Mouse (Mus musculus) limb, embryonic 15.5 days (tissue): ENCODE results near the gene Rnf183. TPM values are rescaled to one million over a fixed set of nuclear protein-coding genes. Genes with fewer than 3 reads are reported as not detected.

Experiments
- ATAC-seq: fragments of 200-750 bp; cut with Nextera tagmentation; 2 replicates; pipeline ENCODE4 v1.8.0; 2017; ENCODE audit warnings: low read depth, moderate TSS enrichment; ENCODE audit not compliant: insufficient number of reproducible peaks, low FRiP score, low TSS enrichment
- H3K27ac ChIP-seq: fragments of 300-500 bp; sonication (generic); 2 replicates; pipeline ENCODE4 v1.5.1; 2015; ENCODE audit warnings: moderate library complexity, mild to moderate bottlenecking, inconsistent platforms
- H3K27me3 ChIP-seq: fragments of 300-500 bp; sonication (generic); 2 replicates; pipeline ENCODE4 v1.6.1; 2015; ENCODE audit warnings: inconsistent platforms
- H3K36me3 ChIP-seq: fragments of 300-500 bp; sonication (generic); 2 replicates; pipeline ENCODE4 v1.6.1; 2015; ENCODE audit warnings: inconsistent platforms
- H3K4me1 ChIP-seq: fragments of 300-500 bp; sonication (generic); 2 replicates; pipeline ENCODE4 v1.6.1; 2015; ENCODE audit warnings: inconsistent platforms
- H3K4me2 ChIP-seq: fragments of 300-500 bp; sonication (generic); 2 replicates; pipeline ENCODE4 v1.6.1; 2015; ENCODE audit warnings: mild to moderate bottlenecking, inconsistent platforms
- H3K4me3 ChIP-seq: fragments of 300-500 bp; sonication (generic); 2 replicates; pipeline ENCODE4 v1.5.1; 2015; ENCODE audit warnings: mild to moderate bottlenecking, inconsistent platforms
- H3K9ac ChIP-seq: fragments of 300-500 bp; sonication (generic); 2 replicates; pipeline ENCODE4 v1.6.1; 2015; ENCODE audit warnings: inconsistent platforms
- H3K9me3 ChIP-seq: fragments of 300-500 bp; sonication (generic); 2 replicates; pipeline ENCODE4 v1.6.1; 2016; ENCODE audit warnings: inconsistent platforms
- WGBS: fragments of 180-500 bp; shearing (Covaris S2); methylation state at CpG from one replicate; pipeline ENCODE4 v1.1.7; 2015; 5-methylcytosine and 5-hydroxymethylcytosine counted together
- polyA plus RNA-seq: library from polyadenylated mRNA; unstranded; fragments of >200 nt; fragmentation: Nextera tagmentation; extraction: Ambion mirVana; gene quantifications from 2 replicates; pipeline ENCODE4 v1.2.1, GENCODE M21; 2015

Gene Rnf183
- polyA plus RNA-seq, 1 experiment from 2014 or later: not detected

GRCm38 (mm10) chr4:62427978-62428758 is 6.9 kb downstream of the Rnf183 start:
- ATAC-seq: peak; percentile 55; the same call in 1 of the 2 replicates
- H3K4me1 ChIP-seq: no peaks in the 10 kb centered on the region; the same call in 1 of the 2 replicates
- no peak overlapping the region for H3K9ac ChIP-seq
- H3K4me3 ChIP-seq: no peak overlapping the region
- 76% methylated on average over 17 of the region's 17 CpGs for WGBS
- no peaks in the 10 kb centered on the region for H3K27me3 ChIP-seq
- H3K4me2 ChIP-seq: no peak overlapping the region
- no peak overlapping the region for H3K27ac ChIP-seq
- no peaks in the 10 kb centered on the region for H3K9me3 ChIP-seq
- H3K36me3 ChIP-seq: peaks cover 30% of the 10 kb centered on the region

DNA sequence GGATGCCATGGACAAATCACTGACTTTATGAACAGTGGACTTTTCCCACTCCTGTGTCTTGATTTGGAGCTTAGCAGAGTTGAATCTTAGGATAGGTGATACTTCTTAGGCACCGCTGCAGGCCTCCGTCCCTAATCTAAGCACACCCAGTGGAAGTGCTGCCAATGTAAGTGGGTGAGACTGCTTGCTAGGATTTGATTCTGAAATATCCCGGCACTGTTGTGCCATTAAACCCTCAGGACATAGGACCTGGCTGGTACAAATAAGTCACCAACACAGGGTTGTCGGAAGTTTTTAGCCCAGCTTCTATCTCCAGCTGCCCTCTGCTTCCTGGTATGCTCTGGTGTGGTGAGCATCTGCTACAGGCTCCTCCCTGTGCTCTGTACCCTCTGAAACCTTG is 9.2 kb downstream of the Rnf183 start:
- H3K9me3 ChIP-seq: no peaks in the 10 kb centered on the region
- no peak overlapping the region for H3K4me3 ChIP-seq
- ATAC-seq: no peak
- no peak overlapping the region for H3K27ac ChIP-seq
- H3K4me2 ChIP-seq: no peak overlapping the region
- peaks cover 53% of the 10 kb centered on the region for H3K36me3 ChIP-seq
- WGBS: 89% methylated on average over 4 of the region's 4 CpGs
- H3K4me1 ChIP-seq: no peaks in the 10 kb centered on the region; the same call in 1 of the 2 replicates
- no peak overlapping the region for H3K9ac ChIP-seq
- H3K27me3 ChIP-seq: no peaks in the 10 kb centered on the region

DNA sequence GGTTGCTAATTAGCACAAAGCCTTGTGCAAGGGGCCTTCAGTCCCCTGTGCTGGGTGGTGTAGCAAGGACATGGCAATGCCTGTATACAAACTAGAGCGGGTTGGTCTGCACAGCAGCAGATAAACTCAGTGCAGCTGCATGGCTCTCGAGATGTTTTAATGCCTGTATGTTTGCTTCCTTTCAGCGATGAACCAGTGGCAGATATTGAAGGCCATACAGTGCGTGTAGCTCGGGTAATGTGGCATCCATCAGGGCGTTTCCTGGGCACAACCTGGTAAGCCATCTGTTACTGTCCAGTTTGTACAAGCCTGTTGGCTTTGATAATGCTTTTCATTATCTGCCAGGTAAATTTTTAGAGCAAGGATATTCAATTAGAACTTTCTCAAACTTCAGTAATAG is 16.0 kb downstream of the Rnf183 start:
- H3K4me2 ChIP-seq: no peak overlapping the region
- H3K4me3 ChIP-seq: no peak overlapping the region
- no peak overlapping the region for H3K27ac ChIP-seq
- H3K36me3 ChIP-seq: peaks cover 100% of the 10 kb centered on the region
- ATAC-seq: no peak
- H3K4me1 ChIP-seq: no peaks in the 10 kb centered on the region
- H3K9ac ChIP-seq: no peak overlapping the region
- WGBS: 95% methylated on average over 6 of the region's 6 CpGs
- H3K27me3 ChIP-seq: no peaks in the 10 kb centered on the region
- H3K9me3 ChIP-seq: no peaks in the 10 kb centered on the region

DNA sequence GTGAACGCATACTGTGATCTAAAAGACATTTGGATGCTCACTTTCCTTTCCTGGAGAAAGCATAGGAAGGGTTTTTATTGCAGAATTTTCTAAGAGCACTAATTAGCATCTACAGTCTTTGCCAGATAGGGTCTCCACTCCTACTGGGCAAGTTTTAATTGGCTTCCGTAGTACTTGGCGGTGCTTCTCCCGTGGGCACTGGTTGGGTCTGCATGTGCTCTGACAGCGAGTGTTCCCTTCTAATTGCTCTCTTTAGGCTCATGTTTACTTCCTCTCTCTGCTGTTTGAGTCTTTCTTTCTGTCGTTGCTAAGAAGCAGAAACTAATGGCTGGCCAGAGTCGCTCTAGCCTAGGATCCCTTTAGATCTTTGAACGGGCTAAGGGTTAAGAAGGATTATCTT is 16.6 kb downstream of the Rnf183 start:
- Histone ChIP-seq H3K27ac (no peak overlapping the region), H3K27me3 (no peaks in the 10 kb centered on the region), H3K4me2 (no peak overlapping the region), H3K36me3 (peaks cover 96% of the 10 kb centered on the region), H3K4me1 (no peaks in the 10 kb centered on the region), H3K9me3 (no peaks in the 10 kb centered on the region), H3K4me3 (no peak overlapping the region), H3K9ac (no peak overlapping the region)
- WGBS: 76% methylated on average over 8 of the region's 8 CpGs
- ATAC-seq: no peak

GRCm38 (mm10) chr4:62411606-62412005 is 23.4 kb downstream of the Rnf183 start:
- H3K4me1 ChIP-seq: peaks cover 14% of the 10 kb centered on the region

DNA sequence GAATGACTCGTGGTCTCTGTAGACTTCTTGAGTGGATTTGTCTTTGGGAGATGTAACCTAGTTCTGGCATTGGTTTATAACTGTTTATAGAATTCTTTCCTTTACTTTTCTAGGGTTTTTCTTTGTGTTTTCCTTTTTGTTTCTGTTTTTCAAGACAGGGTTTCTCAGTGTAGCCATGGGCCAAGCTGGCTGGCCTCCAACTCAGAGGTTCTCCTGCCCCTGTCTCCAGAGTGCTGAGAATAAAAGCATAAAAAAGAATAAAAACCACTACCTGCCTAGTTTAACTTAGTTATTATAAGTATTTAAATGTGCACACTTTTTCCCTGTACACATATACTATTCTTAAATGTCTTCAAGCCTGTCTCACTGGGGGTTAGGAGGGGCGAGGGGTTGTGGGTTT is 24.7 kb downstream of the Rnf183 start:
- Histone ChIP-seq H3K27ac (no peak overlapping the region), H3K9ac (no peak overlapping the region), H3K4me2 (peak overlapping the region; percentile 55), H3K27me3 (no peaks in the 10 kb centered on the region), H3K36me3 (peaks cover 37% of the 10 kb centered on the region), H3K4me3 (peak overlapping the region; percentile 73), H3K9me3 (no peaks in the 10 kb centered on the region), H3K4me1 (peaks cover 26% of the 10 kb centered on the region)
- no peak for ATAC-seq
- 87% methylated on average over 2 of the region's 2 CpGs for WGBS

More at GRCm38 (mm10) chr4:62411606-62412005, 23.4 kb downstream of the Rnf183 start:
- no peak overlapping the region for H3K4me3 ChIP-seq
- no peaks in the 10 kb centered on the region for H3K9me3 ChIP-seq
- no peak overlapping the region for H3K27ac ChIP-seq
- peaks cover 50% of the 10 kb centered on the region for H3K36me3 ChIP-seq
- no peak overlapping the region for H3K4me2 ChIP-seq
- H3K27me3 ChIP-seq: no peaks in the 10 kb centered on the region
- ATAC-seq: no peak
- 89% methylated on average over 10 of the region's 10 CpGs for WGBS
- H3K9ac ChIP-seq: no peak overlapping the region

DNA sequence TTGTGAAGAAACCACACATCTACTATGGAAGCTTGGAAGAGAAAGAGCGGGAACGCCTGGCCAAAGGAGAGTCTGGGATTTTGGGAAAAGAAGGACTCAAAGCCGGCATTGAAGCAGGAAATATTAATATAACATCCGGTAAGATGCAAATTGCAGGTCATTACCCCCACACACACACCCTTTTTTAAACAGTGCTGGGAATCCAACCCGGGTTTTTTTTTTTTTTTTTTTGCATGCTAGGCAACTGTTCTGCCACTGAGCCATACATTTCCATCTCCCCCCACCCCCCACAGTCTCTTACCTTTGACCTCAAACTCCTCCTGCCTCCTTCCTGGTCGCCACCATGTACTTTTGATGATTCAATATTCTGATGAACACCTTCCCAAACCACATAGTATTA is 25.4 kb downstream of the Rnf183 start:
- Histone ChIP-seq H3K27ac (peak overlapping the region; percentile 88; the same call in 1 of the 2 replicates), H3K9me3 (no peaks in the 10 kb centered on the region), H3K4me1 (peaks cover 26% of the 10 kb centered on the region), H3K4me3 (peak overlapping the region; percentile 73), H3K4me2 (peak overlapping the region; percentile 55), H3K36me3 (peaks cover 33% of the 10 kb centered on the region), H3K9ac (peak overlapping the region; percentile 76; the same call in 1 of the 2 replicates), H3K27me3 (no peaks in the 10 kb centered on the region)
- ATAC-seq: no peak
- 29% methylated on average over 6 of the region's 6 CpGs for WGBS

- no peaks in the 10 kb centered on the region for H3K27me3 ChIP-seq
- H3K36me3 ChIP-seq: peaks cover 30% of the 10 kb centered on the region
- H3K27ac ChIP-seq: peak within 1 kb of the TSS; percentile 88
- ATAC-seq: peak; percentile 96
- under 1% methylated on average over 39 of the region's 39 CpGs for WGBS
- H3K9me3 ChIP-seq: no peaks in the 10 kb centered on the region
- H3K4me2 ChIP-seq: peak within 1 kb of the TSS; percentile 55
- H3K4me3 ChIP-seq: peak within 1 kb of the TSS; percentile 73
- peaks cover 26% of the 10 kb centered on the region for H3K4me1 ChIP-seq
- H3K9ac ChIP-seq: peak within 1 kb of the TSS; percentile 76
Measured at GRCm38 (mm10) chr4:62408601-62409282, 26.3 kb downstream of the Rnf183 start, which contains the start of the genes Cdc26 and Prpf4. Gene Cdc26 (minus strand): TSS chr4:62408642. Gene Prpf4 (plus strand): TSS chr4:62408797.

DNA sequence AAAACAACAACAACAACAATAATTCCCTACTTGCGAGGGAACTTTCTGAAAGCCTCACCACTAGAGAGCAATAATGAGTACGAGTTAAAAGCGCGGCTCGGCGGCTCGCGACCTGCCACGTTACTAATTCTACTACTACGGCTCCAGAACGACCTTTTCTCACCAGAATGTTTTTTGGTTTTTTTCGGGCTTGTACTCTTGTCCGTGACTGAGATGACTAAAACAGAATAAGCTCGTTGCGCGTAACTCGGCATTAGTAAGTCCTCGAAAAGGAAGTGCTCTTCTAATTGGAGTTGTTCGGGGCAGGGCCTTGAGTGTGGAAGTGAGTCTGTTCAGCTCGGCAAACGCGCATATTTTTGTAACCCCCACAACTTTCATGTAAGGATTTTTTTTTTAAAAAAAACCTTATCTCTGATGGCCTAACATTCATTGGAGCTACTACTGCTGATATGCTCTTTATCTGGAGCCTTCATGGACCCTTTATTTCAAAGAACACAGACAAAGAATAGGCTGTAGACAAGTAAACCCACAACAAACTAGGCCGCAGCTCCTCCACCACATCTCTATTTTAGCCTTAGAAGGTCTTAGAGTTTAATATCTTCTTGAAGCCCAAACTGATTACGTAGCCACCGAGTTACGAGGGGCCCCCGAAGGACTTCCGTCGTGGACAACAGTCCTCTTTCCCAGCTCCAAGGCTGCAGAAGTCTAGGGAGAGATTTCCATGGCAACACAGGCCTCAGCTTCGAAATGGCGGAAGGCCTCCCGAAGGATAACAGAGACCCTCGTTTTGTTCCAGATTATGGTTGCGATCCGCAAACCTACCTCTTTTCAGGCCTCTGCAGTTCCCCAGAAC is 27.1 kb downstream of the Rnf183 start:
- under 1% methylated on average over 35 of the region's 35 CpGs for WGBS
- H3K9me3 ChIP-seq: no peaks in the 10 kb centered on the region
- ATAC-seq: peak; percentile 42
- H3K9ac ChIP-seq: peak overlapping the region; percentile 56
- peak overlapping the region; percentile 35 for H3K4me2 ChIP-seq
- H3K27ac ChIP-seq: peak overlapping the region; percentile 88
- peaks cover 31% of the 10 kb centered on the region for H3K36me3 ChIP-seq
- H3K27me3 ChIP-seq: no peaks in the 10 kb centered on the region
- peak overlapping the region; percentile 73 for H3K4me3 ChIP-seq
- peaks cover 26% of the 10 kb centered on the region for H3K4me1 ChIP-seq

DNA sequence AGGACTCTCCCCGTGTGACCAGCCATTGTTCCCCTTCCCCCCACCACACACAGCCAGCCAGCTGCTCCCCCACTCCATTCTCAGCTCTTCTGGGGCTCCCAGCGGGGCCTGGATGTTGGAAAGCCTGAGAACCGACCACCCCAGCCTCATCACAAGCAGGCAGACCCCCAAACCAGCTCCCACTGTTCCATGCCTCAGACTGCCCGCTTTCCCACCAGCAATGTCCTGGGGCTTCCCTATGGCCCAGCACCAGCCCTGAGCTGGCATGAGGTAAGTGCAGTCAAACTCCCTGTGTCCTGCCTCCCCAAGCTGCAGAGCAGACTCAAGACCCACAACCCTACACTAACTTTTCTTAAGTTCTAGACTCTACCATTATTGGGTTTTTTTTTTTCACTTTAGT is 28.9 kb downstream of the Rnf183 start:
- H3K27me3 ChIP-seq: no peaks in the 10 kb centered on the region
- no peak overlapping the region for H3K9ac ChIP-seq
- H3K4me2 ChIP-seq: no peak overlapping the region
- H3K4me3 ChIP-seq: no peak overlapping the region
- no peak for ATAC-seq
- H3K27ac ChIP-seq: no peak overlapping the region
- H3K9me3 ChIP-seq: no peaks in the 10 kb centered on the region
- H3K36me3 ChIP-seq: peaks cover 31% of the 10 kb centered on the region
- WGBS: 84% methylated on average over 4 of the region's 4 CpGs
- peaks cover 26% of the 10 kb centered on the region for H3K4me1 ChIP-seq

DNA sequence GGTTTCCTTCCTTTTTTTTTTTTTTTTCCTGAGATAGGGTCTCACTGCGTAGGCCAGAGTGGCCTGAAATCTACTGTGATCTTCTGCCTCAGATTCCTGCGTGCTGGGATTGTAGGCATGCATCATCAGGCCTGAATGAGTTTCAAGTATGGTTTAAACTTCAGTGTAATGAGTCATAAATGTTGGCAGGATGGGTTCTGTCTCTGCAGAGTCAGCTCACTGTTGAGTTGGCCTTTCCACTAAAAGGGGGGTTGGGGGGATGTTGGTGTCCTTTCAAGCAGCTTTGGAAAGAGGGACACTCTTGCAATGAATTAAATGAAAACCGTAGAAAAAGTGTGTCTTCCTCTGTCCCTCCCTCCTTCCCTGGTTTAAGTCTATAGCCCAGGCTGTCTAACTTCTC is 36.1 kb downstream of the Rnf183 start:
- no peak overlapping the region for H3K27ac ChIP-seq
- no peak overlapping the region for H3K9ac ChIP-seq
- H3K4me3 ChIP-seq: no peak overlapping the region
- no peak for ATAC-seq
- H3K4me2 ChIP-seq: no peak overlapping the region
- H3K4me1 ChIP-seq: no peaks in the 10 kb centered on the region
- no peaks in the 10 kb centered on the region for H3K27me3 ChIP-seq
- WGBS: 87% methylated on average over 3 of the region's 3 CpGs
- peaks cover 83% of the 10 kb centered on the region for H3K36me3 ChIP-seq
- H3K9me3 ChIP-seq: no peaks in the 10 kb centered on the region
